Mouse (Mus musculus) stomach, postnatal 0 days (tissue): ENCODE measurements at regions not wholly inside any gene's neighbourhood (a gene's known extent, or its start where the extent isn't known, plus 50 kb on each side); places are given as distances from the start of the nearest gene placed in this dataset.
A peak's percentile ranks its signal among the peaks of the same experiment; 100 is the strongest.

Experiments used
- ATAC-seq: fragments of 200-750 bp; cut with Nextera tagmentation; 2 replicates; pipeline ENCODE4 v1.8.0; 2017; ENCODE audit not compliant: low FRiP score, low TSS enrichment
- DNase-seq: peaks from one replicate; pipeline ENCODE4 v3.0.0-alpha.2; 2016; ENCODE audit warnings: low spot score
- H3K27ac ChIP-seq: fragments of 300-500 bp; sonication (generic); replicated peaks from 2 replicates; pipeline ENCODE4 v1.5.1; 2014; ENCODE audit warnings: mild to moderate bottlenecking, control low read depth
- H3K27me3 ChIP-seq: fragments of 300-500 bp; sonication (generic); 2 replicates; pipeline ENCODE4 v1.6.1; 2014; ENCODE audit warnings: low read length; ENCODE audit not compliant: control insufficient read depth, insufficient read depth
- H3K36me3 ChIP-seq: fragments of 300-500 bp; sonication (generic); 2 replicates; pipeline ENCODE4 v1.6.1; 2014; ENCODE audit warnings: low read length, mixed read lengths; ENCODE audit not compliant: control insufficient read depth, insufficient read depth
- H3K4me1 ChIP-seq: fragments of 300-500 bp; sonication (generic); replicated peaks from 2 replicates; pipeline ENCODE4 v1.6.1; 2014; ENCODE audit warnings: antibody characterized with exemption; ENCODE audit not compliant: control insufficient read depth, insufficient read depth
- H3K4me2 ChIP-seq: fragments of 300-500 bp; sonication (generic); replicated peaks from 2 replicates; pipeline ENCODE4 v1.6.1; 2014; ENCODE audit warnings: low read depth, mild to moderate bottlenecking, control low read depth, moderate library complexity
- H3K4me3 ChIP-seq: fragments of 300-500 bp; sonication (generic); 2 replicates; pipeline ENCODE4 v1.5.1; 2014; ENCODE audit warnings: low read depth, low read length, control low read depth
- H3K9ac ChIP-seq: fragments of 300-500 bp; sonication (generic); 2 replicates; pipeline ENCODE4 v1.6.1; 2014; ENCODE audit warnings: mild to moderate bottlenecking, low read length, control low read depth, mixed read lengths
- H3K9me3 ChIP-seq: fragments of 300-500 bp; sonication (generic); 2 replicates; pipeline ENCODE4 v1.6.1; 2016; ENCODE audit warnings: low read length; ENCODE audit not compliant: control insufficient read depth
- CTCF ChIP-seq: IDR thresholded peaks from 2 replicates; pipeline ENCODE4 v1.5.1; 2016; ENCODE audit warnings: antibody characterized with exemption, low read depth, mild to moderate bottlenecking, moderate library complexity
- EP300 ChIP-seq: optimal IDR thresholded peaks from 2 replicates; pipeline ENCODE3; 2016; ENCODE audit warnings: antibody characterized with exemption
- WGBS: fragments of 180-500 bp; shearing (Covaris S2); extraction: QIAGEN DNeasy Blood & Tissue Kit; methylation state at CpG from one replicate; pipeline ENCODE4 v1.1.7; 2014; 5-methylcytosine and 5-hydroxymethylcytosine counted together

DNA sequence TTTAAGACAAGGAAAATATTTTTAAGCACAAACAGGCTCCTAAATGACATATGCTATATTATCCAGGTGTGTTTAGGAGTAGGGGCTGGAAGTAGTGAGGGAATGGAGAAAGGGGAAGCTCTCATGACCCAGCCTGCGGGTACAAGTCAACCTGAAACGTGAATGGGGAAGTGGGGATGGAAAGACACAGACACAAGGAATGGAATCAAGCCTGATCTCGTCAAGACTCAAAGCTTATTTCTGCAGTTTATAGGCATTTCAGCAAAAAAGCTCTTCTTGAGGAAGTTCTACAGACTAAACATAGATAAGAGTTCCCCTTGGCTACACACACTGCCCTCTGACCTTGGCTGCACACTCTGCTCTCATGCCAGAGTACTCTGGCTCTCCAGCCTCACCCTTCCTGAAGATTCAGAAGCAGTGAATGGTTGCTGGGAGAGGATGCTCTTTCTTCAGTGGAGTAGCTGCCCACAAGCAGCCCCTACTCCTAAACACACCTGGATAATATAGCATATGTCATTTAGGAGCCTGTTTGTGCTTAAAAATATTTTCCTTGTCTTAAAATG lies 106.4 kb upstream of the Rrp15 start:
- Histone ChIP-seq H3K9ac (no peak overlapping the region), H3K4me3 (no peak overlapping the region), H3K36me3 (no peaks in the 10 kb centered on the region), H3K4me1 (no peaks in the 10 kb centered on the region), H3K27me3 (no peaks in the 10 kb centered on the region), H3K4me2 (no peak overlapping the region), H3K27ac (no peak overlapping the region), H3K9me3 (no peaks in the 10 kb centered on the region)
- ATAC-seq (no peak), DNase-seq (no peak)
- TF ChIP-seq EP300 (no peak), CTCF (no peak)
- 46% methylated on average over 3 of the region's 3 CpGs for WGBS

DNA sequence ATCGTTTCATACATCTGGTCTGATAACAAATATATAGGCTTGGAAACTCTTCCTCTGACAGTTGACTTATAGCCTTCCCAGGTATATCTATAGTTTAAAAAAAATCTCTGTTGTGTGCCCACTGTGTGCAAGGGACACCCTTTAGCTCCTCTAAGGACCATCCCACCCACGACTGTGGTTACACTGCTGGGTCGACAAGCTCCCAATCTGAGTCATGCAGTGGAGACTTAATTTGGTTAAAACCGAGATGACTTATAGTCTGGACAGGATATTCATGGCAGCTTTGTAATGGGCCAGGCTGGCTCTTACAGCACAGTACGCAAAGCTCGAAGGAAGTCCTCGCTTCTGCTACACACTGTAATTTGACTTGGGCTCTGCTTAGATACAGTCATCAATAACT lies 96.1 kb upstream of the Rrp15 start:
- Histone ChIP-seq H3K4me3 (no peak overlapping the region), H3K36me3 (no peaks in the 10 kb centered on the region), H3K9ac (no peak overlapping the region), H3K4me2 (no peak overlapping the region), H3K9me3 (no peaks in the 10 kb centered on the region), H3K4me1 (no peaks in the 10 kb centered on the region), H3K27ac (no peak overlapping the region), H3K27me3 (no peaks in the 10 kb centered on the region)
- ATAC-seq, result no peak
- WGBS, result 83% methylated on average over 7 of the region's 7 CpGs
- TF ChIP-seq EP300 (no peak), CTCF (no peak)
- no peak for DNase-seq

DNA sequence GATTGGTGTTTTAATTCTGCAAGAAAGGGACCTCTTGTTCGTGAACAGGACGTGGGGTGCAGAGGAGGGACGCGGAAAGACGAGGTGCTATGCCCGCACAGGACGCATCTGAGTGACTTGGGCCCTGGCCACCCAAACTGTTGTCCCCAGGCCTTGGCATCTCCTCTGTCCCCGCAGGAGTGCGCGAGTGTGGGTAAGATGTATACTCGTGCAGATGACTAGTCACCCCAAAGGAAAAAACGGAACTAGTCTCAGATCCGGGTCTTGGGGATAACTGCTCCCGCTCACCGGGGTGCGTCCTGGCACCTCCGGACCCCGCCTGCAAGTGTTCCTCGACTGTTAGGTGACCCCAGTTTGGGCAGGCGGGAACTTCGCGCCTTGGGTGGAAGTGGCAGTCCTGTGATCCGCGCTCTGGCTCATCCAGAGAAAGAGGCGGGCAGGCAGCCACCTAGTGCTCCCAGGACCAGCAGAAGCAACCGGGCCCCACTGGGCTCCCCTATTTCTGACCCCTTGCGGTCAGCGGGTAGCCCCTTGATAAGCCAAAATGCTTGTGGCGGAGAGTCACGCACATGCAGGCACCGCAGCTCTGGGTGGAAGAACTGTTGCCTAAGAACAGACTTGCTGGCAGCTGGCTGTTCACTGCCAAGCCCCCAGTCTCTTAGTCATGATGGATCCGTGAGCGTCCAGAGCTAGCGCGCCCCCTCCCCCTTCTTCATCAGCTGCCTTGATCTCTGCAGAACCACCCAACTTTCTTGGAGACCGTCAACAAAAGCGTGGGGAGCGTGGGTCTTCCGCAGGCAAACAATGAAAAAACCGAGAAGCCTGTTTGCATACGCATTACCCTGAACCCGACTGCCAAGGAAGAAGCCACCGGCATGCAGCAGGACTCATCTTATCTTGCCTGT lies 85.0 kb upstream of the Rrp15 start:
- no peaks in the 10 kb centered on the region for H3K36me3 ChIP-seq
- H3K9me3 ChIP-seq, result no peaks in the 10 kb centered on the region
- ATAC-seq (no peak), DNase-seq (no peak)
- H3K27ac ChIP-seq, result no peak overlapping the region
- H3K4me2 ChIP-seq, result peak overlapping the region; percentile 51
- H3K27me3 ChIP-seq, result no peaks in the 10 kb centered on the region
- no peak overlapping the region for H3K9ac ChIP-seq
- no peaks in the 10 kb centered on the region for H3K4me1 ChIP-seq
- 3% methylated on average over 43 of the region's 43 CpGs for WGBS
- peak overlapping the region; percentile 25 for H3K4me3 ChIP-seq
- TF ChIP-seq EP300 (no peak), CTCF (no peak)

DNA sequence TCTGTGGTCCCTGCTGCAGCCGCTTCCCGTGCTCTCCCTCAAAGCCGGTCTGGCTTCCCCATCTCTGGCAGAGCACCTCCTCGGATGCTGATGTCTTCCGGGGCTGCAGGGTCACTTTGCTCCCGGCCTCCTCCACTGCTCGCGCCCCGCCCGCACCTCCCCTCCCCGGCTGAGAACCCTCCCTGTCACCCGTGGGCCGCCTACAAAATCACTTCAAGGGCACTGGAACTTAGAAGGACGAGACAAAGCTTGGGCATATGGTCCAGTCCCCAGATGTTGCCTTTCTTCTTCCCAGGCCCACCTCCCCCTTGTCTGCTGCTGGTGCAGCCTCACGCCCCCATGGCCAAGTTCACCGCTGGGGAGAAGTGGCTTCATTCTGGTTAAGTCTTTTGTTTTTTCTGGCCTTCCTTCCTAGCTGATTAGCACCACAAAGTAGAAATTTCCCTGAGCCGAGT lies 84.3 kb upstream of the Rrp15 start:
- WGBS, result 5% methylated on average over 17 of the region's 17 CpGs
- H3K27me3 ChIP-seq, result no peaks in the 10 kb centered on the region
- no peaks in the 10 kb centered on the region for H3K9me3 ChIP-seq
- no peak overlapping the region for H3K27ac ChIP-seq
- peak overlapping the region; percentile 51 for H3K4me2 ChIP-seq
- DNase-seq (no peak), ATAC-seq (no peak)
- no peaks in the 10 kb centered on the region for H3K4me1 ChIP-seq
- no peak overlapping the region for H3K9ac ChIP-seq
- TF ChIP-seq EP300 (no peak), CTCF (no peak)
- H3K4me3 ChIP-seq, result peak overlapping the region; percentile 25
- no peaks in the 10 kb centered on the region for H3K36me3 ChIP-seq

DNA sequence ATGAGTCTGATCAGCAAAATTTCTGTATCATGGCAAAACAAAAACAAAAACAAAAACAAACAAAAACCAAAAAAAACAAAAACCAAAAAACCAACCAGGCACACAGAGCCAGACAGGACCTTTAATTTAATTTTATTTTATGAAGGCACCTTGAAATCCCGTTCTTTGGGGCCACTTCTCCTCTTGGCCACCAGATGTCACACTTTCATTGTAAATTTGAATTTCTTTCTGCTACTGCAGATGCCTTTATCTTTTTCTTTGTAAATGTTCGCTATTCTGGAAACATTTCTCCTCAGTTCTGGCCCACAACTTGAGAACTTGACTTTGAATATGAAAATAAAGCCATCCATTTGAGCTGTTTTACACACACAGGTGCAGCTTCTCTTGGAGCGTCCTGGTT lies 78.6 kb upstream of the Rrp15 start:
- WGBS, result 15% methylated on average over 3 of the region's 3 CpGs
- no peak for DNase-seq
- TF ChIP-seq CTCF, result peak; percentile 83
- no peak for TF ChIP-seq EP300

DNA sequence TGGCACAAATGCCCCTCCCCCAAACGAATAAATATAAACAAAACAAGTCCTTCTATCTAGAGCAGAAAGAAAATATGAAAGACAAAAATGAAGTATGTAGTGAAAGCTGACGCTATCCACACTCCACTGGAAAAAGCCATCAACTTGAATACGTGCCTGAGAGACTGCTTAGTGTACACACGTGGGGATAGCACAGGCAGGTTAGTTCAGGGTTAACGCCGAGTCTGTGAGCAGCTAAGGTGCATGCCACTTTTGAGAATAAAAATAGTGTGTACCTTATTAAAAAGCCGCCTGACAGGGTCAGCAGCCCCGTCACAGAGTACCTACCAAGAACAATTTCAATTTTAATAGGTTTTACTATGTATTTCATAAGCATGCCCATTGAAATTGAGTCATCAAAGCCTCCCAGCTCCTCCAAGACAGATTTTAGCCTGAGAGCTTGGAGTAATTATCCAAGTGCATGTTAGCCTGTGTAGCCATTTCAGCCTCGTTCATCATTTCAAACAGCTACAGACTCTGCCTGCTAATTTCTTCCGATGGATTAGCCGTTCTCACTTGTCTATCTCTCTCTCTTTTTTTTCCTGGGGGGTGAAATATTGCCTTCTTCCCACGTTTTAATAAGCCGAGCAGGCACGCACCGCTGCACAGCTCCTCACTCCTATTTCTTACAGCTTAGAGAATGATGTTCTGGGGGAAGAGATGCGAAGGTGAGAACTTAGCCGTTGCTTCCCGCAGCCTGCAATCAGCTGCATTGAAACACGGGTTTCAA lies 59.2 kb upstream of the Rrp15 start:
- no peak for DNase-seq
- H3K4me3 ChIP-seq, result no peak overlapping the region
- WGBS, result 49% methylated on average over 19 of the region's 19 CpGs

More for the DNA sequence above, 78.6 kb upstream of the Rrp15 start:
- no peaks in the 10 kb centered on the region for H3K9me3 ChIP-seq
- H3K4me1 ChIP-seq, result no peaks in the 10 kb centered on the region
- H3K27me3 ChIP-seq, result no peaks in the 10 kb centered on the region
- ATAC-seq, result no peak
- no peak overlapping the region for H3K27ac ChIP-seq
- H3K4me3 ChIP-seq, result no peak overlapping the region
- H3K36me3 ChIP-seq, result no peaks in the 10 kb centered on the region
- H3K9ac ChIP-seq, result no peak overlapping the region
- no peak overlapping the region for H3K4me2 ChIP-seq

More for the DNA sequence above, 59.2 kb upstream of the Rrp15 start:
- Histone ChIP-seq H3K36me3 (no peaks in the 10 kb centered on the region), H3K4me2 (no peak overlapping the region), H3K27me3 (no peaks in the 10 kb centered on the region), H3K27ac (no peak overlapping the region), H3K9me3 (no peaks in the 10 kb centered on the region), H3K9ac (no peak overlapping the region), H3K4me1 (no peaks in the 10 kb centered on the region)
- TF ChIP-seq CTCF (no peak), EP300 (no peak)
- ATAC-seq, result no peak
